Mouse (Mus musculus) midbrain, postnatal 0 days (tissue): ENCODE data around the gene Cd163l1. TPM values are rescaled to one million over a fixed set of nuclear protein-coding genes. Genes with fewer than 3 reads are reported as not detected.

ENCODE experiments used
- ATAC-seq: fragments of 200-750 bp; cut with Nextera tagmentation; 2 replicates; pipeline ENCODE4 v1.8.0; 2017; ENCODE audit warnings: moderate number of reproducible peaks, mild to moderate bottlenecking, moderate TSS enrichment, moderate library complexity; ENCODE audit not compliant: low FRiP score
- DNase-seq: peaks from one replicate; pipeline ENCODE4 v3.0.0-alpha.2; 2015; ENCODE audit warnings: low spot score
- H3K27ac ChIP-seq: fragments of 300-500 bp; sonication (generic); 2 replicates; pipeline ENCODE4 v1.5.1; 2014; ENCODE audit warnings: low read depth, mild to moderate bottlenecking, low read length, mixed read lengths
- H3K27me3 ChIP-seq: fragments of 300-500 bp; sonication (generic); 2 replicates; pipeline ENCODE4 v1.6.1; 2014; ENCODE audit warnings: low read length, control low read depth, mixed read lengths; ENCODE audit not compliant: insufficient read depth
- H3K36me3 ChIP-seq: fragments of 300-500 bp; sonication (generic); 2 replicates; pipeline ENCODE4 v1.6.1; 2014; ENCODE audit warnings: low read length, control low read depth, mixed read lengths; ENCODE audit not compliant: insufficient read depth
- H3K4me1 ChIP-seq: fragments of 300-500 bp; sonication (generic); 2 replicates; pipeline ENCODE4 v1.6.1; 2014; ENCODE audit warnings: mild to moderate bottlenecking, control low read depth, antibody characterized with exemption, low read length, mixed read lengths; ENCODE audit not compliant: insufficient read depth
- H3K4me2 ChIP-seq: fragments of 300-500 bp; sonication (generic); 2 replicates; pipeline ENCODE4 v1.6.1; 2014; ENCODE audit warnings: low read depth, mild to moderate bottlenecking, low read length, mixed read lengths; ENCODE audit not compliant: poor library complexity, severe bottlenecking
- H3K4me3 ChIP-seq: fragments of 300-500 bp; sonication (generic); 2 replicates; pipeline ENCODE4 v1.5.1; 2014; ENCODE audit warnings: low read depth, mild to moderate bottlenecking, low read length, moderate library complexity
- H3K9ac ChIP-seq: fragments of 300-500 bp; sonication (generic); replicated peaks from 2 replicates; pipeline ENCODE4 v1.6.1; 2014; ENCODE audit warnings: mild to moderate bottlenecking, low read length, moderate library complexity, mixed read lengths; ENCODE audit not compliant: poor library complexity, severe bottlenecking
- H3K9me3 ChIP-seq: fragments of 300-500 bp; sonication (generic); 2 replicates; pipeline ENCODE4 v1.6.1; 2016; ENCODE audit warnings: low read length, control low read depth
- CTCF ChIP-seq: IDR thresholded peaks from 2 replicates; pipeline ENCODE4 v1.5.1; 2016; ENCODE audit warnings: antibody characterized with exemption, mild to moderate bottlenecking
- WGBS: fragments of 180-500 bp; shearing (Covaris S2); extraction: QIAGEN DNeasy Blood & Tissue Kit; methylation state at CpG from one replicate; pipeline ENCODE4 v1.1.7; 2014; 5-methylcytosine and 5-hydroxymethylcytosine counted together
- polyA plus RNA-seq: library from polyadenylated mRNA; unstranded; fragments of >200 nt; fragmentation: Nextera tagmentation; extraction: Ambion mirVana; gene quantifications from 2 replicates; pipeline ENCODE4 v1.2.1, GENCODE M21; 2015
- total RNA-seq: library from RNA; depleted of rRNA; stranded (reverse); fragments of >200 nt; gene quantifications from 2 replicates; pipeline ENCODE4 v1.2.3, GENCODE M21; 2014; rRNA removed

Gene Cd163l1
- not detected in 2 replicates for total RNA-seq
- not detected in 2 replicates for polyA plus RNA-seq

DNA sequence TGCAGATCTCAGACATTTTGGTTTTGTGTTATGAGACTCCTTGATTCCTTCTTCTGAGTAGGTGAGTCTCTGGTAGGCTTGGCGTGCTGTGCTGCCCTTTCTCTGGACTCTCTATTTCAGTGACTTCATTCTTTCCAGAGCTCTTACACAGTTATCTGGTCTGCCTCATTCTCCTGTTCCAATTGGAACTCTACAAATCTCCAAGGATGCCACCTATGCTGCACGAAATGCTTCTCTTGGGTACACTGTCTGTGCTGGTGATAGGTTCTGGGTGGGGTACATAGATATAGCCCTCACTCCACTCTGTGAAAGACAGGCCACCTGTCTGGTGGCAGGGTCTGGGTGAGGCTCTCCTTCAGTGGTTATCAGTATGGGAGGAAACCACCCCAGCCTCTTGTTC lies at the start of gene Cd163l1:
Gene Cd163l1, plus strand, starts transcription at position 301 of the 400 bp plus-strand sequence.
- H3K27ac ChIP-seq, result no peak within 1 kb of the TSS
- ATAC-seq (no peak), DNase-seq (no peak)
- no peaks in the 10 kb centered on the region for H3K9me3 ChIP-seq
- no peaks in the 10 kb centered on the region for H3K4me1 ChIP-seq
- no peak for TF ChIP-seq CTCF
- 90% methylated on average over 2 of the region's 2 CpGs for WGBS
- H3K27me3 ChIP-seq, result no peaks in the 10 kb centered on the region
- H3K36me3 ChIP-seq, result no peaks in the 10 kb centered on the region
- H3K4me3 ChIP-seq, result no peak within 1 kb of the TSS
- no peak within 1 kb of the TSS for H3K9ac ChIP-seq
- H3K4me2 ChIP-seq, result no peak within 1 kb of the TSS

DNA sequence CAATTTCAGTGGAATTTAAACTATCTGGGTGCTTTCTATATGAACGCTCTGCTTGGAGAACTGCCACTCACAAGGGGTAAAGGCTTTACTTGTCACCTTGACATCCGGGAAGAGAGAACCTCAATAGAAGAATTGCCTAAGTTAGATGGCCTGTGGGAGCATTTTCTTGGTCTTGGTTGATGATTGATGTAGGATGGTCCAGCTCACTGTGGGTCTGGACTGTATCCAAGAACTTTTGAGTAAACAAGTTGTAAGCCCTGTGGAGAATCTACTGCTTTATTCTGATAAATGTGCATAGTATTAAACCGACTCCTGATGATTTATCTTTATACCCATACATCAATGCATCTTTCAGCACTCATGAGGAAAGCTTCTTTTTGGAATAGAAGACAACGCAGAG lies 48.7 kb upstream of the Cd163l1 start:
- no peaks in the 10 kb centered on the region for H3K27me3 ChIP-seq
- DNase-seq (no peak), ATAC-seq (no peak)
- H3K4me2 ChIP-seq, result no peak overlapping the region
- H3K9me3 ChIP-seq, result no peaks in the 10 kb centered on the region
- WGBS, result 82% methylated on average over 4 of the region's 4 CpGs
- no peak for TF ChIP-seq CTCF
- H3K9ac ChIP-seq, result no peak overlapping the region
- no peaks in the 10 kb centered on the region for H3K4me1 ChIP-seq
- H3K27ac ChIP-seq, result no peak overlapping the region
- no peaks in the 10 kb centered on the region for H3K36me3 ChIP-seq
- no peak overlapping the region for H3K4me3 ChIP-seq

DNA sequence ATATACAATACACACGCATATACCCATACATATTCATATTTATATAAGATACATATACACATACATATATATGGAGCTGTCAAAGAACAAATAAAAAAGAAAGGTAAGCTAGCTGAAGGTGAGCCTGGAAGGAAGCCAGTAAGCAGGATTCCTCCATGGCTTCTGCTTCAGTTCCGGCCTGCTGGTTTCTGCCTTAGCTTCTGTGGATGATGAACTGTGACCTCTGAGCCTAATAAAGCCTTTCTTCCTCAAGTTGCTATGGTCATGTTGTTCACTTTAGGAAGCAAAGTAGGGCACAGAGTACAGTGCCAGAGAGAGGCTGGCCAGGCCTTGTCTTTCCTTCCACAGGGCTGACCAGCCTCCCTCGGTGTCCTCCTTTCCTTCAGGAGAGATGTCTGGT lies 47.2 kb upstream of the Cd163l1 start:
- H3K36me3 ChIP-seq, result no peaks in the 10 kb centered on the region
- no peak overlapping the region for H3K27ac ChIP-seq
- TF ChIP-seq CTCF, result no peak
- ATAC-seq, result no peak
- H3K4me2 ChIP-seq, result no peak overlapping the region
- 93% methylated on average over 3 of the region's 3 CpGs for whole genome bisulfite sequencing
- no peaks in the 10 kb centered on the region for H3K4me1 ChIP-seq
- H3K9me3 ChIP-seq, result no peaks in the 10 kb centered on the region
- DNase-seq, result no peak
- H3K9ac ChIP-seq, result no peak overlapping the region
- H3K4me3 ChIP-seq, result no peak overlapping the region
- H3K27me3 ChIP-seq, result no peaks in the 10 kb centered on the region

DNA sequence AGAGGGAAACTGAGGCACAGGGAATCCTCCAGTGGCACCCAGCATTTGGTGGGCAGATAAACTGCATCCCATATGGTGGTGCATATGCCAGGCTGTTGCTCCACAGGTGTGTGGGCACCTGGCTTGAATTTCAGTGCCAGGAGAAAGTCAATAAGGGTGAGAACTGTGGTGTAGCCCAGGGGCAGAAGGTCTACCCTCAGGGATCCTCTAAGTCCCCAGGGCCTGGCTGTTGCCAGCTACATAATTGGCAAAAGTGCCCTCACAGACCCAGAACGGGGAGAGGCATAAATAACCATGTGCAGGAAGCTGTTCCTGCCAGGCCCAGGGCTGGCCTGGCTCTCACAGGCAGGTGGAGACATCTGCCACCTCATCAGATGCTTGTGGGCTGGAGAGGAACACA lies 45.1 kb upstream of the Cd163l1 start, which contains the start of gene Olfr523:
Gene Olfr523, plus strand, starts transcription at position 282 of the 400 bp plus-strand sequence.
- DNase-seq (peak; percentile 12), ATAC-seq (no peak)
- Histone ChIP-seq H3K36me3 (no peaks in the 10 kb centered on the region), H3K4me3 (no peak within 1 kb of the TSS), H3K9ac (no peak within 1 kb of the TSS), H3K4me2 (no peak within 1 kb of the TSS), H3K27me3 (no peaks in the 10 kb centered on the region), H3K27ac (no peak within 1 kb of the TSS), H3K4me1 (no peaks in the 10 kb centered on the region), H3K9me3 (no peaks in the 10 kb centered on the region)
- WGBS, result 43% methylated on average over 1 of the region's 1 CpGs
- TF ChIP-seq CTCF, result no peak

DNA sequence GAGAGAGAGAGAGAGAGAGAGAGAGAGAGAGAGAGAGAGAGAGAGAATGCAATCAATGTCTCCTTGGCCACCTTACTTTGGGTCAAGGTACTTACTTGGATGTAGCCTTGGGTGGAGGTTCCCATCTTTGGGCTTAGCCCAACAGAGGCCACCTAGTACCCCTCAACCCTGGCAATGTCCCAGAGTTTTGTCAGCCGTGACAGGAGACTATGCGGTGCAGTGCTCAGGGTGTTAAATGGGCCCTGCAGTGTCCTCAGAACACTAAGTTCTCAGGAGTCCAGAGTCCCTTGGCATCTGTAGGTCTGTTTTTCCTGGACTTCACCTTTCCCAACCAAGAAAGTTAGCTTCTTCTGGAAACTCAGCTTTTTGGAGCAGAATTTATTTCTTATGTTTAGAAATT lies 38.9 kb upstream of the Cd163l1 start:
- no peak for DNase-seq
- H3K4me1 ChIP-seq, result no peaks in the 10 kb centered on the region
- no peaks in the 10 kb centered on the region for H3K9me3 ChIP-seq
- H3K27ac ChIP-seq, result no peak overlapping the region
- H3K4me2 ChIP-seq, result no peak overlapping the region
- no peaks in the 10 kb centered on the region for H3K27me3 ChIP-seq
- 81% methylated on average over 2 of the region's 2 CpGs for WGBS
- H3K4me3 ChIP-seq, result no peak overlapping the region
- TF ChIP-seq CTCF, result no peak
- no peak for ATAC-seq
- H3K9ac ChIP-seq, result no peak overlapping the region
- H3K36me3 ChIP-seq, result no peaks in the 10 kb centered on the region

DNA sequence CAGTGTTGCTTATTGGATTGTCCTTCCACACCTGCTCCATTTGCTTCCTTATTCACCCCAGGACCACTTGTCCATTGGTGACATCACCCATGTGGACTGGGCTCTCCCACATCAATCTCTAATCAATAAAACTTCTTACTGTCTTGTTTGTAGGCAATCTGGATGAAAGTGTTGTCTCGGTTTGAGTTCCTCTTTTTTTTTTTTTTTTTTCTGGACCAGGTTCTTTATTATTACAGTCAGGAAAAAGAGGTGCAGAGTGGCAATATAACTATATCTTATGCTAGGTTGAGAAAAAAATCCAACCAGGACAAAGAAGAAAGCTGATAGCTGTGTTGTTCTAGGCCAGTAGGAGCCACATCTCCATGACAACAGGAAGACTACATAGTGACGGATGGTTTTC lies 37.4 kb upstream of the Cd163l1 start:
- ATAC-seq (no peak), DNase-seq (no peak)
- no peaks in the 10 kb centered on the region for H3K27me3 ChIP-seq
- no peak for TF ChIP-seq CTCF
- 80% methylated on average over 2 of the region's 2 CpGs for WGBS
- no peak overlapping the region for H3K27ac ChIP-seq
- no peaks in the 10 kb centered on the region for H3K4me1 ChIP-seq
- no peaks in the 10 kb centered on the region for H3K9me3 ChIP-seq
- H3K4me2 ChIP-seq, result no peak overlapping the region
- H3K4me3 ChIP-seq, result no peak overlapping the region
- H3K36me3 ChIP-seq, result no peaks in the 10 kb centered on the region
- no peak overlapping the region for H3K9ac ChIP-seq
